Mouse (Mus musculus) heart, embryonic 16.5 days (tissue): ENCODE measurements around the gene Mms19. TPM values are rescaled to one million over a fixed set of nuclear protein-coding genes. Genes with fewer than 3 reads are reported as not detected.
A peak's percentile ranks its signal among the peaks of the same experiment; 100 is the strongest.

ENCODE experiments used
- ATAC-seq: fragments of 200-750 bp; cut with Nextera tagmentation; replicated peaks from 2 replicates; pipeline ENCODE4 v1.8.0; 2017; ENCODE audit warnings: moderate number of reproducible peaks; ENCODE audit not compliant: insufficient read depth, low FRiP score; ENCODE audit errors: extremely low read depth
- H3K27ac ChIP-seq: fragments of 300-500 bp; sonication (generic); 2 replicates; pipeline ENCODE4 v1.5.1; 2014; ENCODE audit warnings: mild to moderate bottlenecking, low read length, control low read depth, moderate library complexity
- H3K27me3 ChIP-seq: fragments of 300-500 bp; sonication (generic); 2 replicates; pipeline ENCODE4 v1.6.1; 2014; ENCODE audit warnings: low read length, mixed read lengths; ENCODE audit not compliant: control insufficient read depth, insufficient read depth
- H3K36me3 ChIP-seq: fragments of 300-500 bp; sonication (generic); 2 replicates; pipeline ENCODE4 v1.6.1; 2014; ENCODE audit not compliant: control insufficient read depth, insufficient read depth
- H3K4me1 ChIP-seq: fragments of 300-500 bp; sonication (generic); 2 replicates; pipeline ENCODE4 v1.6.1; 2014; ENCODE audit warnings: low read length, mixed read lengths; ENCODE audit not compliant: control insufficient read depth, insufficient read depth
- H3K4me2 ChIP-seq: fragments of 300-500 bp; sonication (generic); 2 replicates; pipeline ENCODE4 v1.6.1; 2014; ENCODE audit warnings: low read depth, mild to moderate bottlenecking, control low read depth, low read length
- H3K4me3 ChIP-seq: fragments of 300-500 bp; sonication (generic); 2 replicates; pipeline ENCODE4 v1.5.1; 2014; ENCODE audit warnings: mild to moderate bottlenecking, control low read depth, low read length
- H3K9ac ChIP-seq: fragments of 300-500 bp; sonication (generic); 2 replicates; pipeline ENCODE4 v1.6.1; 2014; ENCODE audit warnings: low read length, control low read depth
- H3K9me3 ChIP-seq: fragments of 300-500 bp; sonication (generic); replicated peaks from 2 replicates; pipeline ENCODE4 v1.6.1; 2016; ENCODE audit warnings: low read length; ENCODE audit not compliant: control insufficient read depth
- WGBS: fragments of 180-500 bp; shearing (Covaris S2); extraction: QIAGEN DNeasy Blood & Tissue Kit; methylation state at CpG from one replicate; pipeline ENCODE4 v1.1.7; 2014; 5-methylcytosine and 5-hydroxymethylcytosine counted together
- polyA plus RNA-seq: library from polyadenylated mRNA; unstranded; fragments of >200 nt; fragmentation: Nextera tagmentation; extraction: Ambion mirVana; gene quantifications from 2 replicates; pipeline ENCODE4 v1.2.1, GENCODE M21; 2015

Mms19 gene
- polyA plus RNA-seq, result 20.7 and 24.5 TPM in 2 replicates

GRCm38 (mm10) chr19:41980819-41981594, at the start of gene Mms19:
Gene Mms19, minus strand, starts transcription at chr19:41981157.
- H3K9ac ChIP-seq, result peak within 1 kb of the TSS; percentile 94
- peak within 1 kb of the TSS; percentile 74 for H3K4me3 ChIP-seq
- peaks cover 21% of the 10 kb centered on the region for H3K4me1 ChIP-seq
- H3K9me3 ChIP-seq, result no peaks in the 10 kb centered on the region
- H3K27ac ChIP-seq, result peak within 1 kb of the TSS; percentile 92
- no peaks in the 10 kb centered on the region for H3K36me3 ChIP-seq
- ATAC-seq, result peak; percentile 93
- H3K4me2 ChIP-seq, result peak within 1 kb of the TSS; percentile 81
- WGBS, result under 1% methylated on average over 68 of the region's 68 CpGs
- no peaks in the 10 kb centered on the region for H3K27me3 ChIP-seq

GRCm38 (mm10) chr19:42026158-42026557, 45.2 kb upstream of the Mms19 start:
- H3K36me3 ChIP-seq, result no peaks in the 10 kb centered on the region
- H3K4me1 ChIP-seq, result peaks cover 16% of the 10 kb centered on the region
- H3K9me3 ChIP-seq, result no peaks in the 10 kb centered on the region
- no peaks in the 10 kb centered on the region for H3K27me3 ChIP-seq
- WGBS, result 2% methylated on average over 5 of the region's 5 CpGs
- no peak overlapping the region for H3K4me2 ChIP-seq
- no peak overlapping the region for H3K9ac ChIP-seq
- no peak overlapping the region for H3K4me3 ChIP-seq
- peak; percentile 67; the same call in 1 of the 2 replicates for ATAC-seq
- no peak overlapping the region for H3K27ac ChIP-seq

- H3K4me3 ChIP-seq, result no peak overlapping the region
- no peaks in the 10 kb centered on the region for H3K36me3 ChIP-seq
- peaks cover 21% of the 10 kb centered on the region for H3K4me1 ChIP-seq
- H3K27me3 ChIP-seq, result no peaks in the 10 kb centered on the region
- ATAC-seq, result no peak
- WGBS, result 63% methylated on average over 2 of the region's 2 CpGs
- H3K27ac ChIP-seq, result peak overlapping the region; percentile 58
- H3K9me3 ChIP-seq, result no peaks in the 10 kb centered on the region
- no peak overlapping the region for H3K4me2 ChIP-seq
- H3K9ac ChIP-seq, result no peak overlapping the region
These were observed 41.5 kb upstream of the Mms19 start for GRCm38 (mm10) chr19:42022542-42022848.

- peaks cover 27% of the 10 kb centered on the region for H3K4me1 ChIP-seq
- H3K27ac ChIP-seq, result peak overlapping the region; percentile 58
- no peaks in the 10 kb centered on the region for H3K36me3 ChIP-seq
- H3K9me3 ChIP-seq, result no peaks in the 10 kb centered on the region
- no peaks in the 10 kb centered on the region for H3K27me3 ChIP-seq
- no peak overlapping the region for H3K4me2 ChIP-seq
- no peak overlapping the region for H3K4me3 ChIP-seq
- ATAC-seq, result no peak
- no peak overlapping the region for H3K9ac ChIP-seq
- WGBS, result 60% methylated on average over 10 of the region's 10 CpGs
These were observed 41.0 kb upstream of the Mms19 start for GRCm38 (mm10) chr19:42021681-42022541.

GRCm38 (mm10) chr19:42019011-42019522, 38.1 kb upstream of the Mms19 start:
- WGBS, result 41% methylated on average over 4 of the region's 4 CpGs
- Histone ChIP-seq H3K9ac (no peak overlapping the region), H3K4me2 (no peak overlapping the region), H3K9me3 (no peaks in the 10 kb centered on the region), H3K27ac (peak overlapping the region; percentile 85), H3K4me1 (peaks cover 32% of the 10 kb centered on the region), H3K4me3 (no peak overlapping the region), H3K36me3 (no peaks in the 10 kb centered on the region), H3K27me3 (no peaks in the 10 kb centered on the region)
- ATAC-seq, result 0 out of 2 replicates have a peak, but pooled peaks have one; percentile 19

GRCm38 (mm10) chr19:42017399-42018247, 36.7 kb upstream of the Mms19 start:
- H3K27ac ChIP-seq, result peak overlapping the region; percentile 85
- 45% methylated on average over 8 of the region's 8 CpGs for WGBS
- H3K4me1 ChIP-seq, result peaks cover 30% of the 10 kb centered on the region
- no peak overlapping the region for H3K4me2 ChIP-seq
- H3K9ac ChIP-seq, result 0 out of 2 replicates have a peak overlapping the region, but pooled peaks have one; percentile 21
- H3K27me3 ChIP-seq, result no peaks in the 10 kb centered on the region
- no peaks in the 10 kb centered on the region for H3K9me3 ChIP-seq
- ATAC-seq, result peak; percentile 70
- H3K4me3 ChIP-seq, result no peak overlapping the region
- no peaks in the 10 kb centered on the region for H3K36me3 ChIP-seq

GRCm38 (mm10) chr19:42016840-42017239, 35.9 kb upstream of the Mms19 start:
- WGBS, result 65% methylated on average over 5 of the region's 5 CpGs
- Histone ChIP-seq H3K4me2 (no peak overlapping the region), H3K4me3 (no peak overlapping the region), H3K4me1 (peaks cover 22% of the 10 kb centered on the region), H3K27me3 (no peaks in the 10 kb centered on the region), H3K9me3 (no peaks in the 10 kb centered on the region), H3K36me3 (no peaks in the 10 kb centered on the region), H3K9ac (0 out of 2 replicates have a peak overlapping the region, but pooled peaks have one; percentile 21), H3K27ac (peak overlapping the region; percentile 85)
- ATAC-seq, result no peak

GRCm38 (mm10) chr19:42016251-42016650, 35.3 kb upstream of the Mms19 start:
- Histone ChIP-seq H3K4me3 (no peak overlapping the region), H3K4me1 (peaks cover 17% of the 10 kb centered on the region), H3K36me3 (no peaks in the 10 kb centered on the region), H3K4me2 (no peak overlapping the region), H3K27ac (peak overlapping the region; percentile 85), H3K9me3 (no peaks in the 10 kb centered on the region), H3K9ac (no peak overlapping the region), H3K27me3 (no peaks in the 10 kb centered on the region)
- ATAC-seq, result no peak
- 72% methylated on average over 4 of the region's 4 CpGs for WGBS
